Mouse (Mus musculus) limb, embryonic 15.5 days (tissue): ENCODE measurements around the gene Wdfy3. TPM values are rescaled to one million over a fixed set of nuclear protein-coding genes. Genes with fewer than 3 reads are reported as not detected.

Source experiments
- ATAC-seq: fragments of 200-750 bp; cut with Nextera tagmentation; 2 replicates; pipeline ENCODE4 v1.8.0; 2017; ENCODE audit warnings: low read depth, moderate TSS enrichment; ENCODE audit not compliant: insufficient number of reproducible peaks, low FRiP score, low TSS enrichment
- H3K27ac ChIP-seq: fragments of 300-500 bp; sonication (generic); 2 replicates; pipeline ENCODE4 v1.5.1; 2015; ENCODE audit warnings: moderate library complexity, mild to moderate bottlenecking, inconsistent platforms
- H3K27me3 ChIP-seq: fragments of 300-500 bp; sonication (generic); 2 replicates; pipeline ENCODE4 v1.6.1; 2015; ENCODE audit warnings: inconsistent platforms
- H3K36me3 ChIP-seq: fragments of 300-500 bp; sonication (generic); 2 replicates; pipeline ENCODE4 v1.6.1; 2015; ENCODE audit warnings: inconsistent platforms
- H3K4me1 ChIP-seq: fragments of 300-500 bp; sonication (generic); 2 replicates; pipeline ENCODE4 v1.6.1; 2015; ENCODE audit warnings: inconsistent platforms
- H3K4me2 ChIP-seq: fragments of 300-500 bp; sonication (generic); 2 replicates; pipeline ENCODE4 v1.6.1; 2015; ENCODE audit warnings: mild to moderate bottlenecking, inconsistent platforms
- H3K4me3 ChIP-seq: fragments of 300-500 bp; sonication (generic); 2 replicates; pipeline ENCODE4 v1.5.1; 2015; ENCODE audit warnings: mild to moderate bottlenecking, inconsistent platforms
- H3K9ac ChIP-seq: fragments of 300-500 bp; sonication (generic); 2 replicates; pipeline ENCODE4 v1.6.1; 2015; ENCODE audit warnings: inconsistent platforms
- H3K9me3 ChIP-seq: fragments of 300-500 bp; sonication (generic); 2 replicates; pipeline ENCODE4 v1.6.1; 2016; ENCODE audit warnings: inconsistent platforms
- WGBS: fragments of 180-500 bp; shearing (Covaris S2); methylation state at CpG from one replicate; pipeline ENCODE4 v1.1.7; 2015; 5-methylcytosine and 5-hydroxymethylcytosine counted together
- polyA plus RNA-seq: library from polyadenylated mRNA; unstranded; fragments of >200 nt; fragmentation: Nextera tagmentation; extraction: Ambion mirVana; gene quantifications from 2 replicates; pipeline ENCODE4 v1.2.1, GENCODE M21; 2015

The Wdfy3 gene
- polyA plus RNA-seq, 1 experiment from 2014 or later, result 14.4 TPM

DNA sequence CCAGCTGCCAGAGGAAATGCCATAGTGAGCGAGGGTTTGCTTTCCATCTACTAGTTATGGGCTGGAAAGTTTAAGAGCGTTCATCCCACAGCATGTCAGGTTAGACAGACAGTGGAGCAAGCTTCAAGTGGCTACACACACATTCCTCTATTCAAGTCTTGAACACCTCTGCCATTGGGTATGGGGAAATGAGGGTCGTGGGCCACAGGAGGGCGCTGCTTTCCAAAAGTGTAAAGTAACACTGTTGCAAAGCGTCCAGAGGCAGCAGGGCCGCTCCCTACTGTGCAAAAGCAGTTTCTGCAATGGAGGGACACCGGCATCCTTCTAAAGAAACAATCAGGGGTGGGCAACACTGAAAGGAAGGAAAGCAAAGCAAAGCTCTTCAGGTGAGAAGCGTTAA, 235.8 kb downstream of the Wdfy3 start:
- H3K27me3 ChIP-seq, result no peaks in the 10 kb centered on the region
- no peak overlapping the region for H3K27ac ChIP-seq
- no peak overlapping the region for H3K4me3 ChIP-seq
- peaks cover 63% of the 10 kb centered on the region for H3K36me3 ChIP-seq
- ATAC-seq, result no peak
- 72% methylated on average over 8 of the region's 8 CpGs for WGBS
- H3K9ac ChIP-seq, result no peak overlapping the region
- H3K4me1 ChIP-seq, result peaks cover under 1% of the 10 kb centered on the region; the same call in 1 of the 2 replicates
- H3K9me3 ChIP-seq, result no peaks in the 10 kb centered on the region
- H3K4me2 ChIP-seq, result no peak overlapping the region

DNA sequence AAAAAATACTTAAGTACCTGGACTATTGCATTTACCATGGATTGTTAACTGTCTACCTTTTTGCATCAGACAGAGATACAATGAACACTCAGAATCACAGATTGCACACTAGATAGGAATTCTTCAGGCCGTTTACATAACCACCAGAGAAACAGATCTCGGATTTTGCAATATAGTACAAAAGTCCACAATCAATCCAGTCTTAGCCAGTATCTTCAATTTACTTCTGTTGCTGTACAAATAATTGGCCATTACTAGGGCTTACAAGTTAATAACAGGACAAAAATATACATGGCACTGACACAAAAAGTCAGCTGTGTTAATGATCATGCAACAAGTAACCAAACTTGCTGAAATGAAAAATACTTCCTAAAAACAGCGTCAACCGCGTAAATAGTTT, 236.7 kb downstream of the Wdfy3 start:
- Histone ChIP-seq H3K9me3 (no peaks in the 10 kb centered on the region), H3K9ac (no peak overlapping the region), H3K4me1 (peaks cover 4% of the 10 kb centered on the region; the same call in 1 of the 2 replicates), H3K4me3 (no peak overlapping the region), H3K4me2 (no peak overlapping the region), H3K27me3 (no peaks in the 10 kb centered on the region), H3K27ac (no peak overlapping the region), H3K36me3 (peaks cover 55% of the 10 kb centered on the region)
- 93% methylated on average over 5 of the region's 5 CpGs for WGBS
- ATAC-seq, result no peak

DNA sequence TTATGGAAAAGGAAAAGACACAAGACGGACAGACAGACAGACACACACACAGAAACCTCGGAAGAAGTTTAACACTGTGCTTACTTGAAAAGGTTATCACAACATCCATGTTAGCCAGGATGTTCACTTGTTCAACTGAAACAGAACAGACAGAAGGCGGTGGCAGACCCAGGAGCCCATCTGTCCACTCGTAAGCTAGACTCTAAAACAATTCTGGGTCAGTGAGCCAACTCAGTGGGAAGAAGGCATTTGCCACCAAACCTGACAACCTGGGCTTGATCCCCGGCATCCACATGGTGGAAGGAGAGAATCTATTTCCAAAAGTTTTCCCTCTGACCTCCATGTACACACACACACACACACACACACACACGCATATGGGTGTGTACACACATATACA, 237.7 kb downstream of the Wdfy3 start:
- Histone ChIP-seq H3K4me1 (peaks cover 4% of the 10 kb centered on the region; the same call in 1 of the 2 replicates), H3K9ac (no peak overlapping the region), H3K27me3 (no peaks in the 10 kb centered on the region), H3K9me3 (no peaks in the 10 kb centered on the region), H3K36me3 (peaks cover 47% of the 10 kb centered on the region), H3K4me3 (no peak overlapping the region), H3K27ac (no peak overlapping the region), H3K4me2 (no peak overlapping the region)
- 90% methylated on average over 6 of the region's 6 CpGs for WGBS
- ATAC-seq, result no peak

DNA sequence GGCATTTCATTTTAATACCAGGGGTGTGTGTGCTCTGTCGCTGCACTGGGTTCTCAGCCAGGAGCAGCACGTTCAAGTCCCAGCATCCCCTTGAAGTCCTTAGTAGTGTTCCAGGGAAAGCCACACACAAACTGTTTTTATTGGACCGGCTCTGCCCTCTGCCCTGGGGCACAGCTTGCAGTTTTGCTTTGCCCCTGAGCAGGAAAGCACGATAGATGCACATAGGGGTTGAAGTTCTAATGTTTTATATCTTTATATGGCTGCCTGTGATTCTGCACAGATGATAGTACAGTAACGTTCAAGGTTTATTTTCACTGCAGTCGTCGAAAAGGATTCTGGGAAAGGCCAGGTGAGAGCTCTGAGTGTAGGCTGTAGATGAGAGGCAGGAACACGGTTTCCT, 239.5 kb downstream of the Wdfy3 start:
- Histone ChIP-seq H3K4me2 (no peak overlapping the region), H3K9ac (no peak overlapping the region)
- WGBS, result 63% methylated on average over 8 of the region's 8 CpGs

DNA sequence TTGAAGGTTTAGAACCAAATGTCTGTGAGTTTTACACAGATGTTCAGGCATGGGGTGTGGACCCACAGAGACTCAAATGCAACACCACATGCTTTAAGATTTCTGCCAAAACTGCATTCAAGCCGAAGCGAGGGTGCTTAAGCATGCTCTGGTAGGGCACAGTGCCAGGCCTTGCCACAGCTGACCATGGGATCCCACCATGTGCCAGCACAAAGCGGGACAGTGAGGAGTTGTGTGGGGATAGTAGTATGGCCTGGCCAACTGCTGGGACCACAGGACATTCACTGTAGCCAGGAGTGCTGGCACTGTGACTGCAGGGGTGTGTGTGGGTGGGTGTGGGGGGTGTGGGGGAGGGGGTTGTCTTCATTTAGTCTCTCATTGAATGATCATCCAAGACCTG, 240.8 kb downstream of the Wdfy3 start:
- peaks cover 23% of the 10 kb centered on the region for H3K36me3 ChIP-seq
- H3K27me3 ChIP-seq, result no peaks in the 10 kb centered on the region
- H3K9ac ChIP-seq, result no peak overlapping the region
- H3K4me1 ChIP-seq, result peaks cover 21% of the 10 kb centered on the region
- no peak for ATAC-seq
- H3K4me2 ChIP-seq, result no peak overlapping the region
- H3K4me3 ChIP-seq, result no peak overlapping the region
- WGBS, result 56% methylated on average over 3 of the region's 3 CpGs
- no peaks in the 10 kb centered on the region for H3K9me3 ChIP-seq
- no peak overlapping the region for H3K27ac ChIP-seq

More for the DNA sequence above, 239.5 kb downstream of the Wdfy3 start:
- ATAC-seq, result no peak
- Histone ChIP-seq H3K36me3 (peaks cover 31% of the 10 kb centered on the region), H3K9me3 (no peaks in the 10 kb centered on the region), H3K4me3 (no peak overlapping the region), H3K4me1 (peaks cover 17% of the 10 kb centered on the region), H3K27me3 (no peaks in the 10 kb centered on the region), H3K27ac (no peak overlapping the region)

DNA sequence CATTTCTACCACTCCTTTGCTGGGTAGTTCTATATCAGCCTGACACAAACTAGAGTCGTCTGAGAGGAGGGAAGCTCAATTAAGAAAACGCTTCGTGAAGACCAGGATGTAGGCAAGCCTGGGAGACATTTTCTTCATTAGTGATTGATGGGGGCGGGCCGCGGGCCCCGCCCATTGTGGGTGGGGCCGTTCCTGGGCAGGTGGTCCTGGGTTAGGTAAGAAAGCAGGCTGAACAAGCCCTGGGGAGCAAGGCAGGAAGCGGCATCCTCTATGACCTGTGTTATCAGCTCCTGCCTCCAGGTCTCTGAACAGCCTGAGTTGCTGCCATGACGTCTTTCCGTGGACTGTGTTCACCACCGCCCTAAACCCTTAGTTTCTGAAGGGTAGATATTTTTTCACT, 242.2 kb downstream of the Wdfy3 start:
- WGBS, result 35% methylated on average over 12 of the region's 12 CpGs
- Histone ChIP-seq H3K4me1 (peaks cover 21% of the 10 kb centered on the region), H3K27ac (no peak overlapping the region)

DNA sequence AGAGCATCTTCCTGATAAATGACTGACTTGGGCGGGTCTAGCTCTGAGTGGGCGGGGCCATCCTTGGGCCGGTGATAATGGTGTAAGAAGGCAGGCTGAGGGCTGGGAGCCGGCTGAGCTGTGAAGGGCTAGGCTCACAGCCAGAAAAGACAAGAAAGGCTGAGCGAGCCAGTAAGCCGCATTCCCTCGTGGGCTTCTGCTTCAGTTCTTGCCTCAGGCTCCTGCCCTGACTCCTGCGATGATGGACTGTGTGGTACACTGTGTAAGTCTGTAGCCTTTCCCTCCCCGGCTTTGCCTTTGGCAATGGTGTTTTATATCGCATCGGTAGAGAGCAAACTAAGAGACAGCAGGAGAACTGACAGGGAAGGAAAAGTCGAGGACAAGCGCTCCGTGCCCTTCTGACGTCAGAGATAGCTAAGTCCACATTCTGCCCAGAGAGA, 243.2 kb downstream of the Wdfy3 start:
- H3K9me3 ChIP-seq, result no peaks in the 10 kb centered on the region
- ATAC-seq, result no peak
- H3K36me3 ChIP-seq, result peaks cover 6% of the 10 kb centered on the region; the same call in 1 of the 2 replicates
- no peak overlapping the region for H3K27ac ChIP-seq
- 0 out of 2 replicates have a peak overlapping the region, but pooled peaks have one; percentile 1 for H3K4me3 ChIP-seq
- 8% methylated on average over 15 of the region's 15 CpGs for WGBS
- H3K4me2 ChIP-seq, result peak overlapping the region; percentile 40
- H3K27me3 ChIP-seq, result peaks cover 9% of the 10 kb centered on the region
- peaks cover 21% of the 10 kb centered on the region for H3K4me1 ChIP-seq
- H3K9ac ChIP-seq, result no peak overlapping the region

More for the DNA sequence above, 242.2 kb downstream of the Wdfy3 start:
- Histone ChIP-seq H3K9me3 (no peaks in the 10 kb centered on the region), H3K27me3 (peaks cover 5% of the 10 kb centered on the region; the same call in 1 of the 2 replicates), H3K4me2 (no peak overlapping the region), H3K9ac (no peak overlapping the region), H3K36me3 (peaks cover 15% of the 10 kb centered on the region), H3K4me3 (no peak overlapping the region)
- ATAC-seq, result no peak

DNA sequence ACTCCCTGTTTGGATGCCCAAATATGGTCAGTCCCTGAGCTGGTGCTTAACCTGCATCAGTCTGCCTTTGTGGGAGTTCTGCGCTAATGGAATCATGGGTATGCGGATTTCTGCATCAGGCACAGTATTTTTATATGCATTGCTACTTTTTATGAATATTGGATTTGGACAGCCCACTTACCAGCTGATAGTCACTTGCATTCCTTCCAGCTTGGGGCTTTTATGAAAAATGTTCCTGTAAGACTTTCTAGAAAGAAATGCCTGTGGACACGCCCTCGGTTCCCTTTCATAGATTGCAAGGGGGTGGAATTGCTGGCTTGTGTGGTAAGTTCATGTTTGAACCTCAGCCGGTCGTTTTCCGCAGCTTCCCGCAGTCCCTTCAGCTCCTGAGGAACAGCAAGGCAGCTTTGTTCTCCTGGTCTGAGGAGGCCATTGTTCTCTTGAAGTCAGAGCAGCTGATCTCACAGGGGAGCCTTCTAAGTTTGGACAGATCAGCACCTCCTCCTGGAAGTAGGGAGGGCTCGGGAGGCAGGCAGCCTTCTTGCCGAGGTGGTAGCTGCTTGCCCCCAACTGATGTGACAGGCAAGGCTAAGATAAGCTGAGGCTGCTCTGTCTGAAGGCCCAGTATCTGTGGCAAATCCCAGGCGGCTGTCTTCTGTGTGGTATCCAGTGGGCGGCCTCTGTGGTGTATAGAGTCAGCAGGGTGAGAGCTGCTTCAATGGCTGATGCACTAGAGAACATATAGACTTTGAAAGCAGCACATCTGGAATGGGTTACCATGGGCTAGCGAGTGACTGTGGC, 244.4 kb downstream of the Wdfy3 start:
- H3K9ac ChIP-seq, result no peak overlapping the region
- no peaks in the 10 kb centered on the region for H3K9me3 ChIP-seq
- H3K27ac ChIP-seq, result no peak overlapping the region
- ATAC-seq, result 0 out of 2 replicates have a peak, but pooled peaks have one; percentile 32
- no peaks in the 10 kb centered on the region for H3K36me3 ChIP-seq
- no peak overlapping the region for H3K4me3 ChIP-seq
- 26% methylated on average over 13 of the region's 13 CpGs for WGBS
- peaks cover 13% of the 10 kb centered on the region for H3K27me3 ChIP-seq
- H3K4me1 ChIP-seq, result peaks cover 21% of the 10 kb centered on the region
- no peak overlapping the region for H3K4me2 ChIP-seq

DNA sequence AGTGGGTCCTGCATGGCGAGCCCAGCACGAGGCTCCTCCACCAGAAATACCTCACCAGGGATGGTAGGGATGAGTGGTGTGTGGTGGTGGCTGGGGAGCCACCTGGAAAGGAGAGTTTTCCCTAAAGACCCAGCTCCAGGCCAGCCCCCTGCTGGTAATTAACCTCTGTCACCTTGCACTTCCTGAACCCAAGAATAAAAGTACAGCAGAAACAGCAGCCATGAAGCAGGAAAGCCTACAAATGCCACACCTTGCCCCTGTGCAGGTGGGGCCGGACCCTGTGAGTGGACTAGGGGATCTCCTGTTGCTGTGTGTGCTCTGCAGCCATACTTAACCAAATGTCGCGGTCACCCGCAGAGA, 247.4 kb downstream of the Wdfy3 start:
- Histone ChIP-seq H3K4me1 (peaks cover 17% of the 10 kb centered on the region), H3K27me3 (peaks cover 22% of the 10 kb centered on the region), H3K36me3 (no peaks in the 10 kb centered on the region), H3K4me2 (no peak overlapping the region), H3K4me3 (no peak overlapping the region), H3K9ac (no peak overlapping the region), H3K27ac (no peak overlapping the region), H3K9me3 (no peaks in the 10 kb centered on the region)
- no peak for ATAC-seq
- 45% methylated on average over 6 of the region's 6 CpGs for WGBS

DNA sequence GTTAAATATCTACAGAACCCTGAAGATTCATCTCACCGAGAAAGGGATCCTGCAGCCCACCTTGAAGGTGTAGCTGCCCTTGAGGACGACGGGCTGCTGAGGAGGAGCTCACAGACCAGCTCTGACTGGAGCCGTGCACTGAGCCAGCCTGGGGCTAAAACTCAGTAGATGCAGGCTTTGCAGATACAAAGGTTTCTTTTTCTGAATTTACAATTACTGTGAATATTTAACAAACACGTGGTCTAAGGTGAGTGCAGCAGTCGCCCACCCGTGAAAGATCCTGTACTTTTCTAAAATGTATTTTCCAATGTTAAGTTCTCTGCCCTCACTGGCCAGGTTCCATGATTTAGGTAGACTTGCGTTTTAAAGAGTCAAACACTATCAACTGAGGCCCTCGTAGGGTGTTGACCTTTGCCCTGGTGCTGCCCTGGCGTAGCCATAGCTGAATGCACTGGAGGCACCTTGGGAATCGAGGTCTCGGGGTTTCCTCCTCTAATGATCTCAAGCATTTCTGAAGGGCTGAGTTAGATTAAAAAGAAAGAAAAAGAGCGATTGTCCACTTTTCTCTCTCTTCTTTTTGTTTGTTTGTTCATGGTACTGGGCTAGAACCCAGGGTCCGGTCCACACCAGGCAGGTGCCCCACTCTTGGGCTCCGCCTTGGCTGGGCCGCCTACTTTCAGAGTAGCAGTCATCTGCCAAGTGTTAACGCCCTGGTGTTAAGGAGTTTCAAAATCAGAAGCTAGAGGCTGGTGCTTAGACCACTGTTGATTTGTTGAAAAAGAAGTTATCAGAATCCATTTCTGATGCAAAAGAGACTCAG, 248.0 kb downstream of the Wdfy3 start:
- WGBS, result 62% methylated on average over 17 of the region's 17 CpGs
- Histone ChIP-seq H3K27ac (no peak overlapping the region), H3K4me2 (no peak overlapping the region), H3K9ac (no peak overlapping the region), H3K9me3 (no peaks in the 10 kb centered on the region), H3K36me3 (no peaks in the 10 kb centered on the region), H3K27me3 (peaks cover 22% of the 10 kb centered on the region), H3K4me1 (peaks cover 15% of the 10 kb centered on the region), H3K4me3 (no peak overlapping the region)
- no peak for ATAC-seq

DNA sequence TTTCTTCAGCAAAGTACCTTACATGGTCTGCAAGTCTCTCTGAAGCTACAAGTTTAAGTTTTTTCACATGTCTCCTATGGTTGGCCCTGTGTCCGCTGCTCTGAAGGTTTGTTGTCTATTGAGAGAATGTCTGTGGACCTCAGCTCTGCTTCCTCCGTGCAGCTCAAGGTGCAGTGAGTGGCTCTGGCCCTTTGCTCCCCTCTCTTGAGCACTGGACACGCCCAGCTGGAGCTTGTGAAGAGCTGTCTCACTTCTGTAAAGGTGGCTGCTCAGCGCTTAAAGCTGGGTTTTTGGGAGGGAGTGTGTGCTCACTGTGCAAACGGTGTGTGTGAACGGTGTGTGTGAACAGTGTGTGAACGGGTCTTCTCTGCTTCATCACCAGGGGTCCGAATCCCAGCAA, 248.7 kb downstream of the Wdfy3 start:
- H3K27me3 ChIP-seq, result peaks cover 22% of the 10 kb centered on the region
- ATAC-seq, result no peak
- H3K4me2 ChIP-seq, result no peak overlapping the region
- no peaks in the 10 kb centered on the region for H3K36me3 ChIP-seq
- WGBS, result 63% methylated on average over 8 of the region's 8 CpGs
- no peaks in the 10 kb centered on the region for H3K9me3 ChIP-seq
- peaks cover 10% of the 10 kb centered on the region for H3K4me1 ChIP-seq
- H3K4me3 ChIP-seq, result no peak overlapping the region
- H3K9ac ChIP-seq, result no peak overlapping the region
- no peak overlapping the region for H3K27ac ChIP-seq

DNA sequence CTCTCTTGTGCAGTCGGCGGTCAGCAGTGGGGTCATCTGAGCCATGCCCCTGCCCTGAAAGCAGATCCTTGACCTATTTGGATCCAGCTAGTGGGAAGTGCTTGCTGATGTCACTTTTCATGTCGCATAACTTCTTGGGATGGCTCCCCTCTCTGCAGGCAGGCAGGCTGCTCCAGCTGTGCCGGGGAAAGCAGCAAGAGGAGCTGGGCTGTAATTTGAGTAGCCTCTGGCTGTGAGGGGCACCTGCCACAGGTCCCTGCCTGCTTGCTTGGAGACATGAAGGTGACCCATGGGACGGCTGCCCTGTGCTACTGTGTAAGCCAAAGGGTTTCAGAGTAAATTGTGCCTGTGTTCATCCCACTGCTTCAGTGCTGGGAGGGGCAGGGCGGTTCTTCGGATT, 249.9 kb downstream of the Wdfy3 start:
- Histone ChIP-seq H3K36me3 (no peaks in the 10 kb centered on the region), H3K4me1 (peaks cover under 1% of the 10 kb centered on the region; the same call in 1 of the 2 replicates), H3K4me3 (no peak overlapping the region), H3K9me3 (no peaks in the 10 kb centered on the region), H3K9ac (no peak overlapping the region), H3K27ac (no peak overlapping the region), H3K4me2 (no peak overlapping the region), H3K27me3 (peaks cover 22% of the 10 kb centered on the region)
- ATAC-seq, result no peak
- WGBS, result 19% methylated on average over 7 of the region's 7 CpGs
